Mouse (Mus musculus): ENCODE data around the gene Olfr1174-ps. TPM values are rescaled to one million over a fixed set of nuclear protein-coding genes. Genes with fewer than 3 reads are reported as not detected.

The Olfr1174-ps gene
- not detected in 2 replicates for polyA plus RNA-seq (2015; fragmentation: Nextera tagmentation; extraction: Ambion mirVana)

DNA sequence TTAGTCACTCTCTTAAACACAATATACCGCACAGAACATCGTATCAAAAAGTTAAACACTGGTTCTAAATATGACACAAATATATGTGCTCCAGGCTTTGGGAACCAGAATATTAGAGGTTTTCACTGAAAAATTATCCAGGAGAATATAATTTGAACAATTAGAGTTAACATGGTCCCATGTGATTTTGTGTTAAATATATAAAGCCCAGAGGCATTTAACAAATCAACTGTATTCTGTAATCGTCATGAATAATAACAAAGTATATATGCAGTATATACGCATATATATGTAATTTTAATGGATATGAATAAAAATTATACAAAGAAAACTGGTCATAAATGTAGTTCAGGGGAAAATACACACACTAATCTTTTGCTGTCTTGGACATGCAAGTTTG lies at the start of gene Olfr1174-ps:
Olfr1174-ps (minus strand) TSS at position 101 of the 400 bp plus-strand sequence.
- no peak within 1 kb of the TSS for H3K4me3 ChIP-seq (ENCODE audit: low read depth, low read length)
- H3K4me1 ChIP-seq (replicated peaks; ENCODE audit: control insufficient read depth, insufficient read depth), result no peaks in the 10 kb centered on the region
- DNase-seq (ENCODE audit: low spot score) (no peak), ATAC-seq (ENCODE audit: low FRiP score, low TSS enrichment) (no peak)
- no peaks in the 10 kb centered on the region for H3K9me3 ChIP-seq (ENCODE audit: control insufficient read depth, low read length)
- WGBS, result 84% methylated on average over 4 of the region's 4 CpGs
- no peak within 1 kb of the TSS for H3K9ac ChIP-seq (ENCODE audit: low read length)
- TF ChIP-seq EP300 (optimal IDR thresholded peaks at IDR 0.05) (no peak), CTCF (IDR thresholded peaks at IDR 0.05; ENCODE audit: low read depth) (no peak)
- H3K36me3 ChIP-seq (ENCODE audit: control insufficient read depth, insufficient read depth, low read length), result no peaks in the 10 kb centered on the region
- H3K27me3 ChIP-seq (ENCODE audit: control insufficient read depth, insufficient read depth, low read length), result no peaks in the 10 kb centered on the region
- H3K27ac ChIP-seq (replicated peaks), result no peak within 1 kb of the TSS
- no peak within 1 kb of the TSS for H3K4me2 ChIP-seq (replicated peaks; ENCODE audit: low read depth)

DNA sequence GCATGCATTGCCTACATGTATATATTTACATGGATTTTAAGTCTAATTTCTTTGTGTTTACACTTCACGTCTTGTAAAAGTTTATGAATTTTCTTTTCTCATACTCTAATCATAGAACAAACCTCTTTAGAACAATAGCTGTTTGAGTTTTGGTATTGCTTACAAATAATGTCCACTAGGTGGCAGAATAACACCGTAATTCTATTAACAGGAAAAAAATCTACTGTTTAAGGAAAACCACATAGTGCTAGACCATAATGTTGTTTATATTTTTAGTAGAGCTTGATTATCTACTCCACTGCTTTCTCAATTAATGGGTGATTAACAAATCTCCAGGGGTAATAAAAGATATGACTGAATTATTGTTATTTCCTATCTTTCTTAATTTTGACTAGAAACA lies 41.4 kb upstream of the Olfr1174-ps start:
- ATAC-seq (ENCODE audit: low FRiP score, low TSS enrichment), result no peak
- 0% methylated on average over 2 of the region's 2 CpGs for WGBS
- Histone ChIP-seq H3K4me1 (replicated peaks; ENCODE audit: control insufficient read depth, insufficient read depth) (no peaks in the 10 kb centered on the region), H3K36me3 (ENCODE audit: control insufficient read depth, insufficient read depth, low read length) (no peaks in the 10 kb centered on the region), H3K9ac (ENCODE audit: low read length) (no peak overlapping the region), H3K27me3 (ENCODE audit: control insufficient read depth, insufficient read depth, low read length) (no peaks in the 10 kb centered on the region), H3K4me2 (replicated peaks; ENCODE audit: low read depth) (no peak overlapping the region), H3K4me3 (ENCODE audit: low read depth, low read length) (no peak overlapping the region), H3K9me3 (ENCODE audit: control insufficient read depth, low read length) (no peaks in the 10 kb centered on the region), H3K27ac (replicated peaks) (no peak overlapping the region)
- DNase-seq (ENCODE audit: low spot score), result no peak
- TF ChIP-seq EP300 (optimal IDR thresholded peaks at IDR 0.05) (no peak), CTCF (IDR thresholded peaks at IDR 0.05; ENCODE audit: low read depth) (peak; percentile 78)

DNA sequence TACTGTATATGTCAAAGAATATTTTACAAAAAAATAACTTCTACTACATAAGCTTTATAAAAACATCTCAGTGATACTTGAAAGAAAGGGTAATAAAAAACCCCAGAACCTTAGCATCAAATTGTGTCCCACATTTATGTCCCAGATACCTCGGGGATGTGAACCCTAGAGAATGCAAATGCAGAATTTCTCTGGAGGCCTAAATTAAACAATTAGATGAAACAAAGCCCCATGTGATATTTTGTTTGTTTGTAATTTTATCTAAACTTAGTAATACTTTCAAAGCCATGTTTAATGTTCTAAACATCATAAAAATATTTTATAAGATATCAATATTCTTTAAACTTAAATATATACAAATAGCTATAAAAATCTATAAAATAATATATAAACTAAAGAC lies 31.5 kb upstream of the Olfr1174-ps start, which contains the start of gene Olfr1177-ps:
Olfr1177-ps (minus strand) TSS at position 101 of the 400 bp plus-strand sequence.
- no peak within 1 kb of the TSS for H3K4me3 ChIP-seq (ENCODE audit: low read depth, low read length)
- DNase-seq (ENCODE audit: low spot score) (no peak), ATAC-seq (ENCODE audit: low FRiP score, low TSS enrichment) (no peak)
- no peak for TF ChIP-seq CTCF (IDR thresholded peaks at IDR 0.05; ENCODE audit: low read depth)
- no peak for TF ChIP-seq EP300 (optimal IDR thresholded peaks at IDR 0.05)
- H3K4me2 ChIP-seq (replicated peaks; ENCODE audit: low read depth), result no peak within 1 kb of the TSS
- no peaks in the 10 kb centered on the region for H3K4me1 ChIP-seq (replicated peaks; ENCODE audit: control insufficient read depth, insufficient read depth)
- no peaks in the 10 kb centered on the region for H3K9me3 ChIP-seq (ENCODE audit: control insufficient read depth, low read length)
- no peaks in the 10 kb centered on the region for H3K36me3 ChIP-seq (ENCODE audit: control insufficient read depth, insufficient read depth, low read length)
- H3K9ac ChIP-seq (ENCODE audit: low read length), result no peak within 1 kb of the TSS
- no peaks in the 10 kb centered on the region for H3K27me3 ChIP-seq (ENCODE audit: control insufficient read depth, insufficient read depth, low read length)
- H3K27ac ChIP-seq (replicated peaks), result no peak within 1 kb of the TSS
- 82% methylated on average over 1 of the region's 1 CpGs for WGBS

DNA sequence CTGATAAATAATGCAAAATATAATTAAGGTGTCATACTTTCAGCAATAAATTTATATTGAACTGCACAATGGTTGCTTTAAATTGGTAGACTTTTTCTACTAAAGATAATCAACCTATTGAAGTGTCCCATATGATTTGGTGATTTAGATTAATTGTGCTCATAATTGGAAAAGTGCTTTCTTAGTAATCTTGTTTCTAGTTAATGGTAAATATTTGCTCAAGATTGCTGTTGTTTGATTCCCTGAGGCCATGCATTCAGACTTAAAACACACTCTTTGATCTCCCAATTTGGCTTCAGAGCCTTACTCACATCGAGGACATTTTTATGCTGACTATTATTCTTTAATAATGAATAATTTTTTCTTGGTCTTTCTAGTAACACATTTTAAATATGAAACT lies 21.5 kb upstream of the Olfr1174-ps start, which contains the start of gene Olfr1176:
Olfr1176 (plus strand) TSS at position 301 of the 400 bp plus-strand sequence.
- no peaks in the 10 kb centered on the region for H3K36me3 ChIP-seq (ENCODE audit: control insufficient read depth, insufficient read depth, low read length)
- no peaks in the 10 kb centered on the region for H3K4me1 ChIP-seq (replicated peaks; ENCODE audit: control insufficient read depth, insufficient read depth)
- TF ChIP-seq CTCF (IDR thresholded peaks at IDR 0.05; ENCODE audit: low read depth) (no peak), EP300 (optimal IDR thresholded peaks at IDR 0.05) (no peak)
- H3K4me3 ChIP-seq (ENCODE audit: low read depth, low read length), result no peak within 1 kb of the TSS
- no peaks in the 10 kb centered on the region for H3K27me3 ChIP-seq (ENCODE audit: control insufficient read depth, insufficient read depth, low read length)
- WGBS, result 30% methylated on average over 1 of the region's 1 CpGs
- DNase-seq (ENCODE audit: low spot score) (no peak), ATAC-seq (ENCODE audit: low FRiP score, low TSS enrichment) (no peak)
- no peak within 1 kb of the TSS for H3K27ac ChIP-seq (replicated peaks)
- H3K4me2 ChIP-seq (replicated peaks; ENCODE audit: low read depth), result no peak within 1 kb of the TSS
- no peak within 1 kb of the TSS for H3K9ac ChIP-seq (ENCODE audit: low read length)
- no peaks in the 10 kb centered on the region for H3K9me3 ChIP-seq (ENCODE audit: control insufficient read depth, low read length)

DNA sequence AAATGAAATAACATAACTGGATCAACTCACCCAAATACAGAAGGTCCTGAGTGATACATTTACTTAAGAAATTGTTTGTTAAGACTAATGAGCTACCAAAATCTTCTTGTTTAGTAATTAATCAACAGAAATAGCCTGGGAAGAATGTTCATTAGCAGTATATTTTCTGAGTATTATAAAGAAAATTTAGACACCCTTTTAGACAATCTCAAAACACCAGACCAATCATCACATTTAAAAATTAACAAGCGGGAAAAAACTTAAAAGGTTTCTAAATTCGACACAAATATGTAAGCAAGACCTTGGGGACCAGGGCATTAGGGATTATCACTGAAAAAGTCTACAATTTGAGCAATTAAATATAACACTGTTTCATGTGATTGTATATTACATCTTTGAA lies 12.2 kb upstream of the Olfr1174-ps start, which contains the start of gene Olfr1175-ps:
Olfr1175-ps (minus strand) TSS at position 101 of the 400 bp plus-strand sequence.
- H3K9ac ChIP-seq (ENCODE audit: low read length), result no peak within 1 kb of the TSS
- no peaks in the 10 kb centered on the region for H3K27me3 ChIP-seq (ENCODE audit: control insufficient read depth, insufficient read depth, low read length)
- H3K9me3 ChIP-seq (ENCODE audit: control insufficient read depth, low read length), result no peaks in the 10 kb centered on the region
- ATAC-seq (ENCODE audit: low FRiP score, low TSS enrichment), result no peak
- TF ChIP-seq CTCF (IDR thresholded peaks at IDR 0.05; ENCODE audit: low read depth), result no peak
- TF ChIP-seq EP300 (optimal IDR thresholded peaks at IDR 0.05), result no peak
- no peak within 1 kb of the TSS for H3K4me3 ChIP-seq (ENCODE audit: low read depth, low read length)
- no peak within 1 kb of the TSS for H3K27ac ChIP-seq (replicated peaks)
- H3K36me3 ChIP-seq (ENCODE audit: control insufficient read depth, insufficient read depth, low read length), result no peaks in the 10 kb centered on the region
- DNase-seq (ENCODE audit: low spot score), result no peak
- H3K4me2 ChIP-seq (replicated peaks; ENCODE audit: low read depth), result no peak within 1 kb of the TSS
- WGBS, result 83% methylated on average over 2 of the region's 2 CpGs
- no peaks in the 10 kb centered on the region for H3K4me1 ChIP-seq (replicated peaks; ENCODE audit: control insufficient read depth, insufficient read depth)

DNA sequence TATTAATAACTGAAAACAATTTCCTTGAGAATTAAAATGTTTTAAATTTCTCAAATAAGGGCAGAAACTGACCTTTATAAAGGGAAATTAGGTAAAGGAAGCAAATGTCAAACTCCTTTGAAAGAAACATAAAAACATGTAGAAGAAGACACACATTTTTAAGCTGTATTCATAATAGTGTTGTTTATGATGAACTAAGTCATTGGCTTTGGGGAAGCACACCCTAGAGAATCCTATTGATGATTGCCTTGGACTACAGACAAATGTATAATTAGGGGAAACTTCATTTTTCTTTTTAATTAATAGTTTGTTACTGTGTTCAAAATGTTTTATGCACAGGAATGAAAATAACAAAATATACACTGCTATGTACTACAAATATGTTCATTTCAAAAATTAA lies 35.2 kb downstream of the Olfr1174-ps start, which contains the start of gene Olfr1173:
Olfr1173 (minus strand) TSS at position 101 of the 400 bp plus-strand sequence.
- ATAC-seq (ENCODE audit: low FRiP score, low TSS enrichment) (no peak), DNase-seq (ENCODE audit: low spot score) (no peak)
- Histone ChIP-seq H3K9ac (ENCODE audit: low read length) (no peak within 1 kb of the TSS), H3K9me3 (ENCODE audit: control insufficient read depth, low read length) (no peaks in the 10 kb centered on the region), H3K36me3 (ENCODE audit: control insufficient read depth, insufficient read depth, low read length) (no peaks in the 10 kb centered on the region), H3K4me1 (replicated peaks; ENCODE audit: control insufficient read depth, insufficient read depth) (no peaks in the 10 kb centered on the region), H3K27me3 (ENCODE audit: control insufficient read depth, insufficient read depth, low read length) (no peaks in the 10 kb centered on the region), H3K27ac (replicated peaks) (no peak within 1 kb of the TSS), H3K4me2 (replicated peaks; ENCODE audit: low read depth) (no peak within 1 kb of the TSS), H3K4me3 (ENCODE audit: low read depth, low read length) (no peak within 1 kb of the TSS)
- no peak for TF ChIP-seq CTCF (IDR thresholded peaks at IDR 0.05; ENCODE audit: low read depth)
- no peak for TF ChIP-seq EP300 (optimal IDR thresholded peaks at IDR 0.05)

Other genes starting within 250 kb of the Olfr1174-ps start
- gene Olfr1163, start 243.3 kb downstream of the Olfr1174-ps start, polyA plus RNA-seq (2015; fragmentation: Nextera tagmentation; extraction: Ambion mirVana), result not detected in 2 replicates
- not detected in 2 replicates for gene Olfr1164, start 221.2 kb downstream of the Olfr1174-ps start, polyA plus RNA-seq (2015; fragmentation: Nextera tagmentation; extraction: Ambion mirVana)
- gene Olfr1166, start 186.9 kb downstream of the Olfr1174-ps start, polyA plus RNA-seq (2015; fragmentation: Nextera tagmentation; extraction: Ambion mirVana), result not detected in 2 replicates
- not detected in 2 replicates for gene Olfr1167, start 159.9 kb downstream of the Olfr1174-ps start, polyA plus RNA-seq (2015; fragmentation: Nextera tagmentation; extraction: Ambion mirVana)
- gene Olfr1168, start 133.3 kb downstream of the Olfr1174-ps start, polyA plus RNA-seq (2015; fragmentation: Nextera tagmentation; extraction: Ambion mirVana), result not detected in 2 replicates
- gene Olfr1170, start 86.8 kb downstream of the Olfr1174-ps start, polyA plus RNA-seq (2015; fragmentation: Nextera tagmentation; extraction: Ambion mirVana), result 0.04 TPM in 1 of 2 replicates, not detected in the other
- 0.01 TPM in 1 of 2 replicates, not detected in the other for gene Olfr1173, start 35.3 kb downstream of the Olfr1174-ps start, polyA plus RNA-seq (2015; fragmentation: Nextera tagmentation; extraction: Ambion mirVana)
- not detected in 2 replicates for gene Olfr1175-ps, start 12.1 kb upstream of the Olfr1174-ps start, polyA plus RNA-seq (2015; fragmentation: Nextera tagmentation; extraction: Ambion mirVana)
- not detected in 2 replicates for gene Olfr1176, start 21.6 kb upstream of the Olfr1174-ps start, polyA plus RNA-seq (2015; fragmentation: Nextera tagmentation; extraction: Ambion mirVana)
- gene Olfr1177-ps, start 31.4 kb upstream of the Olfr1174-ps start, polyA plus RNA-seq (2015; fragmentation: Nextera tagmentation; extraction: Ambion mirVana), result not detected in 2 replicates
- gene Olfr1178, start 71.9 kb upstream of the Olfr1174-ps start, polyA plus RNA-seq (2015; fragmentation: Nextera tagmentation; extraction: Ambion mirVana), result 0.04 TPM in 1 of 2 replicates, not detected in the other
- gene Olfr1179, start 91.3 kb upstream of the Olfr1174-ps start, polyA plus RNA-seq (2015; fragmentation: Nextera tagmentation; extraction: Ambion mirVana), result not detected in 2 replicates
- not detected in 2 replicates for gene Olfr1180, start 104.0 kb upstream of the Olfr1174-ps start, polyA plus RNA-seq (2015; fragmentation: Nextera tagmentation; extraction: Ambion mirVana)
- not detected in 2 replicates for gene Olfr1181, start 111.0 kb upstream of the Olfr1174-ps start, polyA plus RNA-seq (2015; fragmentation: Nextera tagmentation; extraction: Ambion mirVana)
- not detected in 2 replicates for gene Gm13757, start 134.0 kb upstream of the Olfr1174-ps start, polyA plus RNA-seq (2015; fragmentation: Nextera tagmentation; extraction: Ambion mirVana)
- gene Olfr1183, start 139.7 kb upstream of the Olfr1174-ps start, polyA plus RNA-seq (2015; fragmentation: Nextera tagmentation; extraction: Ambion mirVana), result not detected in 2 replicates
- gene Olfr1184, start 168.5 kb upstream of the Olfr1174-ps start, polyA plus RNA-seq (2015; fragmentation: Nextera tagmentation; extraction: Ambion mirVana), result not detected in 2 replicates
- gene Olfr1185-ps1, start 178.2 kb upstream of the Olfr1174-ps start, polyA plus RNA-seq (2015; fragmentation: Nextera tagmentation; extraction: Ambion mirVana), result 0.02 TPM in 1 of 2 replicates, not detected in the other
- not detected in 2 replicates for gene Olfr1186, start 203.4 kb upstream of the Olfr1174-ps start, polyA plus RNA-seq (2015; fragmentation: Nextera tagmentation; extraction: Ambion mirVana)
- gene Olfr1188, start 241.8 kb upstream of the Olfr1174-ps start, polyA plus RNA-seq (2015; fragmentation: Nextera tagmentation; extraction: Ambion mirVana), result not detected in 2 replicates

Measured in stomach, postnatal 0 days (tissue).